Comparison of ENCODE assay signal across 8 mouse cellular contexts in the genomic region with DNA sequence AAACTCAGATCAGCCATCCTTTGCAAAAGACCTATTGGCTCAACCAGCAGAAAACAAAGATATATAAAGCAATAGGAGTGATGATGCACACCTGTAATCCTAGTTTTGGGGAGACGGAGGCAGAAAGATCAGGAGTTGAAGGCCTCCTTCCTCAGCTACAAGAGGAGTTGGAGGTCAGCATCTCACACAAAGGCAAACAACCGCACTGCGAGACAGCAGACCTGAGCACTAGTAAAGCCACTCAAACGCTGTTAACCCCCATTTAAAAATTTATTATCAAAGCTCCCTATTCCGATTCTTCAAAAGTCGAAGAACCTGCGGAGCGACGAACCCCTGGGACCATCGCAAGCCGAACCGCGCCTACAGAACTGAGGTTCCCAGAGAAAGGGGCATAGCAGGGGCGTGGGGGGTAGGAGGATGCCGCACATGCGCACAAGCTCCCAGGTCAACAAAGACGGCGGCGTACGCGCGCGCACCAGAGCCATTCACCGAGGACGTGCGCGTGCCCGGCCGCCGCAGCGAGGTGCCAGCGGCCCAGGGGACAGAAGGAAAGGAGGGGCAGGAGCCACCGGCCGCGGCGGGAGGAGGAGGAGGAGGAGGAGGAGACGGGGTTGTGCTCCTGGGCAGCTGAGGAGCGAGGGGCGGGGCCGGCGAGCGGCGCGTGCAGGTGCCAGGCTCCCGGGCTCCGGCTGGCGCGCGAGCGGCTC. TPM values are rescaled to one million over a fixed set of nuclear protein-coding genes. Genes with fewer than 3 reads are reported as not detected.
DNase-seq lines count a peak whose midpoint lies in the region; ATAC-seq and TF ChIP-seq lines count a peak whose summit lies in the region.

No protein-coding gene starts in this region.

- 0 out of 2 replicates have a peak, but pooled peaks cover 3% of the 10 kb centered on the region for H3K36me3 ChIP-seq in forebrain, embryonic 14.5 days (ENCODE audit: control insufficient read depth, insufficient read depth, low read length)

- peak overlapping the region; percentile 98 for H3K27ac ChIP-seq in forebrain, embryonic 14.5 days (ENCODE audit: low read depth, low read length)

- peaks cover 28% of the 10 kb centered on the region for H3K4me1 ChIP-seq in forebrain, embryonic 14.5 days (ENCODE audit: control insufficient read depth, insufficient read depth, low read length)
- peaks cover 14% of the 10 kb centered on the region for H3K4me1 ChIP-seq in lung, adult 2 months (ENCODE audit: control insufficient read depth, insufficient read depth, low read length)

- H3K9me3 ChIP-seq in forebrain, embryonic 14.5 days (replicated peaks; ENCODE audit: control insufficient read depth, low read length): no peaks in the 10 kb centered on the region

- under 1% methylated on average over 39 of the region's 50 CpGs for WGBS in forebrain, embryonic 14.5 days
- WGBS in lung, adult 2 months: under 1% methylated on average over 45 of the region's 50 CpGs

- H3K9ac ChIP-seq in forebrain, embryonic 14.5 days (ENCODE audit: low read length): peak overlapping the region; percentile 98

- TF ChIP-seq CTCF in lung, adult 2 months (IDR thresholded peaks at IDR 0.05; ENCODE audit: insufficient read depth, low read length): no peak

- peak overlapping the region; percentile 98 for H3K4me3 ChIP-seq in forebrain, embryonic 14.5 days (ENCODE audit: low read depth, low read length)
- H3K4me3 ChIP-seq in lung, adult 2 months (replicated peaks; ENCODE audit: extremely low read depth, low read depth, low read length): peak overlapping the region; percentile 96

- peak overlapping the region; percentile 75 for H3K4me2 ChIP-seq in forebrain, embryonic 14.5 days (ENCODE audit: low read length)

- ATAC-seq in forebrain, embryonic 14.5 days: peak; percentile 93
- peak; percentile 89 for ATAC-seq in neutrophil, adult 5-6 weeks (ENCODE audit: extremely low read depth, insufficient number of reproducible peaks, low FRiP score, poor library complexity, severe bottlenecking)

- no peak; the same call in 1 of the 2 replicates for TF ChIP-seq POLR2A in lung, adult 2 months (IDR thresholded peaks at IDR 0.05; ENCODE audit: borderline replicate concordance, extremely low read depth, low read depth, low read length)

- no peaks in the 10 kb centered on the region for H3K27me3 ChIP-seq in forebrain, embryonic 14.5 days (replicated peaks; ENCODE audit: control insufficient read depth, insufficient read depth, low read length)

- intact Hi-C loops in heart, postnatal 25 days (cut with DNase I): loop anchor here (2.0 kb wide), 1 partner anchor 44 kb away; the partner anchor contains the start of gene Memo1

- peak; percentile 96 for DNase-seq in ES-CJ7 (ENCODE audit: low read depth, low spot score)
- peak; percentile 95 for DNase-seq in cerebellum, adult 11 months
- peak; percentile 97 for DNase-seq in forebrain, embryonic 14.5 days (ENCODE audit: low spot score)
- DNase-seq in heart, postnatal 25 days (ENCODE audit: low spot score): peak; percentile 88
- DNase-seq in layer of hippocampus, adult 18-20 months (ENCODE audit: low spot score in 2 of 2): peak; percentile 92 to 97
- peak; percentile 90 for DNase-seq in lung, adult 2 months
- DNase-seq in thymus, adult 18-20 months: peak; percentile 89 to 91

RNA-seq across cellular contexts. Expression of gene Spast, which starts 0.4 kb away (rescaled TPM):
- polyA plus RNA-seq in forebrain, embryonic 14.5 days (2014; fragmentation: Nextera tagmentation; extraction: Ambion mirVana): 40.3 and 41.7 TPM in 2 replicates
- 10 to 100 TPM; 28.6 to 31.0 TPM for total RNA-seq in heart, postnatal 25 days (2021)
- 10 to 100 TPM; 53.6 to 55.6 TPM for total RNA-seq in layer of hippocampus, adult 18-20 months (2021)
- 5.1 and 5.9 TPM in 2 replicates for polyA plus RNA-seq in lung, adult 2 months (2012; rRNA removed)
- total RNA-seq in neutrophil, adult 5-6 weeks (2017): 46.5 and 64.0 TPM in 2 replicates

RNA-seq across cellular contexts. Expression of gene Dpy30, which starts 14.6 kb away (rescaled TPM):
- polyA plus RNA-seq in forebrain, embryonic 14.5 days (2014; fragmentation: Nextera tagmentation; extraction: Ambion mirVana): 223 and 225 TPM in 2 replicates
- 10 to 100 TPM; 49.0 to 49.1 TPM for total RNA-seq in heart, postnatal 25 days (2021)
- total RNA-seq in layer of hippocampus, adult 18-20 months (2021): 10 to 100 TPM; 48.5 to 51.3 TPM
- 23.5 and 28.7 TPM in 2 replicates for polyA plus RNA-seq in lung, adult 2 months (2012; rRNA removed)
- 33.2 and 36.5 TPM in 2 replicates for total RNA-seq in neutrophil, adult 5-6 weeks (2017)

RNA-seq across cellular contexts. Expression of gene Memo1, which starts 43.1 kb away (rescaled TPM):
- 78.2 and 85.3 TPM in 2 replicates for polyA plus RNA-seq in forebrain, embryonic 14.5 days (2014; fragmentation: Nextera tagmentation; extraction: Ambion mirVana)
- total RNA-seq in heart, postnatal 25 days (2021): 10 to 100 TPM; 66.8 to 74.1 TPM
- 10 to 100 TPM; 40.5 to 44.0 TPM for total RNA-seq in layer of hippocampus, adult 18-20 months (2021)
- polyA plus RNA-seq in lung, adult 2 months (2012; rRNA removed): 18.2 and 23.3 TPM in 2 replicates
- 34.4 and 35.7 TPM in 2 replicates for total RNA-seq in neutrophil, adult 5-6 weeks (2017)

RNA-seq across cellular contexts. Expression of gene Slc30a6, which starts 57.0 kb away (rescaled TPM):
- 31.6 and 33.6 TPM in 2 replicates for polyA plus RNA-seq in forebrain, embryonic 14.5 days (2014; fragmentation: Nextera tagmentation; extraction: Ambion mirVana)
- total RNA-seq in heart, postnatal 25 days (2021): 10 to 100 TPM in 1 of 2 experiments, 1 to 10 TPM in 1; 9.5 to 11.9 TPM
- total RNA-seq in layer of hippocampus, adult 18-20 months (2021): 10 to 100 TPM; 16.7 to 17.4 TPM
- polyA plus RNA-seq in lung, adult 2 months (2012; rRNA removed): 14.8 and 20.5 TPM in 2 replicates
- 13.4 and 18.3 TPM in 2 replicates for total RNA-seq in neutrophil, adult 5-6 weeks (2017)

Comparison
In these comparisons a context has a peak if more than half of its experiments do, and no peak if none do; other contexts are left out.
1. Peak in every context shown above with its lines: DNase-seq, ATAC-seq, H3K4me3 ChIP-seq and H3K27ac ChIP-seq.